Mouse (Mus musculus) erythroblast, adult 5-6 weeks (primary cell): ENCODE data around the gene Gif. TPM values are rescaled to one million over a fixed set of nuclear protein-coding genes. Genes with fewer than 3 reads are reported as not detected.

Experiments
- ATAC-seq: replicated peaks from 2 replicates; pipeline ENCODE4 v1.8.0; 2016; ENCODE audit warnings: moderate number of reproducible peaks, mild to moderate bottlenecking, moderate TSS enrichment, inconsistent platforms; ENCODE audit not compliant: poor library complexity, low FRiP score, severe bottlenecking
- total RNA-seq, 2 experiments: library from RNA; stranded (forward) in 1 of 2; stranded (reverse) in 1 of 2; fragments of 150-400 nt in 1 of 2; fragments of 200-764, 138-1000 nt in 1 of 2; gene quantifications; 2 replicates each; pipeline versions ENCODE4 v1.2.3 to v1.2.4; 2015 to 2017; ENCODE audit warnings: low replicate concordance in 2 of 2

The Gif gene
- total RNA-seq, 2 experiments from 2014 or later = not detected

- no peak for ATAC-seq
Observed at GRCm38 (mm10) chr19:11791825-11792224, 44.5 kb downstream of the Gif start.

- no peak for ATAC-seq
Observed at GRCm38 (mm10) chr19:11793741-11794359, 46.5 kb downstream of the Gif start.

DNA sequence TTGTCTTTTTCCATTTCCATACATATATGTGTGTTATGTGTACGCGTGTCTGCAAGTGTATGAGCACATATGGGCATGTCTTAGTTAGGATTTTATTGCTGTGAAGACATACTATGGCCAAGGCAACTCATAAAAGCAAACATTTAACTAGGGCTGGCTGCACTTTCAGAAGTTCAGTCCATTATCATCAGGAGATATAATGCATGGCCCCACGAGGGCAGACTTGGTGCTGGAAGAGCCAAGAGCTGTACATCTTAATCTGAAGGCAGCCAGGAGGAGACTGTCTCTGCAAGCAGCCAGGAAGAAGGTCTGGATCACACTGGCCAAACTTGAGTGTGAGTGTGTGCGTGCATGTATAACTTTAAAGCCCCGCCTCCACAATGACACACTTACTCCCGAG lies 47.1 kb downstream of the Gif start:
- no peak for ATAC-seq

- no peak for ATAC-seq
Observed at GRCm38 (mm10) chr19:11800531-11801315, 53.4 kb downstream of the Gif start.

DNA sequence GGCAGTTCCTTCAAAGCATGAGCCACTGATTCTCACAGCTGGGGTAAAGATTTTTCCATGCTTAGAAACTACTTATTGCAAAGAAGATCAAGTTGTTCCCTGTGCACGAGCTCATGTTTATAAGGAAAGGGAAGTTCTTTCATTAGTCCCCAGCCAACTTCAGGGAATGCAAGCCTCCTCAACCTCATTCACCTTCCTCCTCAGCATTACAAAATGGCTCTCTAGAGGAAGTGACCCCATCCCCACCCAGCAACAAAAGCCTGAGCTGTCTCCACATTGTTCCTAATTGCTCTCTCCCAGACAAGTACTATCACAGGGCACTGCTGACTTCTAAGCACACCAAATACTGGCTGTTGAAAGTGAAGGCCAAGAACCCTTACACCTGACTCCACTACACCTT lies 57.1 kb downstream of the Gif start:
- ATAC-seq = no peak

- ATAC-seq = no peak
Observed at GRCm38 (mm10) chr19:11807251-11807650, 59.9 kb downstream of the Gif start.

- no peak for ATAC-seq
Observed at GRCm38 (mm10) chr19:11807822-11808221, 60.5 kb downstream of the Gif start.

DNA sequence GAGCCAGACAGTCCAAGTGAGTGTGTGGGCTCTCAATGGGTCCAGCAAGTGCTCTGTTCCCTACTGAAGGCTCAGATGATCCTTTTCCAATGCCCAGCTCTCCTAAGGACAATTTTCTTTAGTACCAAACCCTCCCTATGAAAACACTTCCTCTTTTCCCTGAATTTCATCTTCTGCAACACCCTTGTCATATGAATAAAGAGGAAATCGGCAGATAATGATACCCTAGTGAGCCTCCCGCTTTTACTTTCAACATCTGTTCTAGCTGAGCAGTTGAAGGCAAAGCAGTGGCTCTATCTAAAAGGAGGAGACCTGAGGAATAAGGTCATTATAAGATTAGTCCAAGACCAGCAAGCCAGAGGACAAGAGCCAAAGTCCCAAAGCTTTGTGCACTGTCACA lies 61.1 kb downstream of the Gif start:
- ATAC-seq = no peak

DNA sequence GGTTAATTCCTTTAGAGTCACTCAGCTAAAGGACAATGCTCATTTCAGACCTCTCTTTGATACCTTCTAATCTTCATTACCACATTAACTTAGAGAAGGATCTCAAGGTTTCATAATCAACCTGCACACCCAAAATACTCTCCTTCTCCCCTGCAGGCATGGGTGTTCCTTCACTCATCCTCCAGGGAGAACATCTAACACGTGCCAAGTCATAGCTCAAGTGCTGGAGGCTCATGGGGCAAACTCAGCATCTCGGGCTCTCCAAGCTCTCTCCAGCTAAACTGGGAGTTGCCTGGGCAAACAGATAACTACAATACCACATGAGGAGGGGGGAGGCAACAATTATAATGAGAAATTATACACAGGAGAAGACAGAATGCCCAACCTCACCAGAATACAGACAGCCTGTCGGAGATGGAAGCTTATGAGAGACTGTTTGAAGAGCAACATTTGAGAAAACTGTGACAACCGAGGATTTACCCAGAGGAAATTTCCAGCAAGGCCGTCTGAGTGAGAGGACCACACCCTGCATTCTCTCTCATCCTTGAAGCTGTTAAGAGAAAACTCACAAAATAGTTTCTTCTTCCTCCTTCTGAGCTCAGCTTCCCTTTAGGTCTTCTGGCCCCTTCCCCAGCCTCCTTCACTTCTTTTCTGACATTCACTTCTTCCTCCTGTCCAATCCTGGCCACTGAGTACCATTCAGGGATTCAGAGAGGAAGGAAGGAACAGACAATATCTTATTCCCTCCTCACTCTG lies 62.8 kb downstream of the Gif start:
- no peak for ATAC-seq

GRCm38 (mm10) chr19:11810856-11811255 lies 63.5 kb downstream of the Gif start:
- ATAC-seq = no peak

GRCm38 (mm10) chr19:11811688-11812365 lies 64.5 kb downstream of the Gif start:
- ATAC-seq = no peak

Other genes starting within 250 kb of the Gif start
- gene Ms4a6b, start 231.0 kb upstream of the Gif start, total RNA-seq (2015; ENCODE audit: low replicate concordance) = 16.3 and 30.7 TPM in 2 replicates
- gene Ms4a6b, start 231.0 kb upstream of the Gif start, total RNA-seq (2017; ENCODE audit: low replicate concordance) = 6.0 and 12.7 TPM in 2 replicates
- gene Ms4a4d, start 210.8 kb upstream of the Gif start, total RNA-seq (2015; ENCODE audit: low replicate concordance) = not detected in 2 replicates
- gene Ms4a4d, start 210.8 kb upstream of the Gif start, total RNA-seq (2017; ENCODE audit: low replicate concordance) = not detected in 2 replicates
- gene Ms4a6d, start 142.7 kb upstream of the Gif start, total RNA-seq (2015; ENCODE audit: low replicate concordance) = 2.5 and 8.4 TPM in 2 replicates
- 0.60 and 2.4 TPM in 2 replicates for gene Ms4a6d, start 142.7 kb upstream of the Gif start, total RNA-seq (2017; ENCODE audit: low replicate concordance)
- 19.4 and 26.9 TPM in 2 replicates for gene Ms4a2, start 123.8 kb upstream of the Gif start, total RNA-seq (2015; ENCODE audit: low replicate concordance)
- 17.3 and 30.1 TPM in 2 replicates for gene Ms4a2, start 123.8 kb upstream of the Gif start, total RNA-seq (2017; ENCODE audit: low replicate concordance)
- 204 and 267 TPM in 2 replicates for gene Ms4a3, start 106.7 kb upstream of the Gif start, total RNA-seq (2015; ENCODE audit: low replicate concordance)
- gene Ms4a3, start 106.7 kb upstream of the Gif start, total RNA-seq (2017; ENCODE audit: low replicate concordance) = 91.2 and 97.0 TPM in 2 replicates
- gene Oosp2, start 87.0 kb upstream of the Gif start, total RNA-seq (2015; ENCODE audit: low replicate concordance) = not detected in 2 replicates
- not detected in 2 replicates for gene Oosp2, start 87.0 kb upstream of the Gif start, total RNA-seq (2017; ENCODE audit: low replicate concordance)
- gene Oosp1, start 56.4 kb upstream of the Gif start, total RNA-seq (2015; ENCODE audit: low replicate concordance) = 2.7 TPM in 1 of 2 replicates, not detected in the other
- not detected in 2 replicates for gene Oosp1, start 56.4 kb upstream of the Gif start, total RNA-seq (2017; ENCODE audit: low replicate concordance)
- not detected in 2 replicates for gene Oosp3, start 50.5 kb upstream of the Gif start, total RNA-seq (2015; ENCODE audit: low replicate concordance)
- gene Oosp3, start 50.5 kb upstream of the Gif start, total RNA-seq (2017; ENCODE audit: low replicate concordance) = not detected in 2 replicates
- 14.6 and 29.5 TPM in 2 replicates for gene Mrpl16, start 22.8 kb downstream of the Gif start, total RNA-seq (2015; ENCODE audit: low replicate concordance)
- 4.2 and 15.3 TPM in 2 replicates for gene Mrpl16, start 22.8 kb downstream of the Gif start, total RNA-seq (2017; ENCODE audit: low replicate concordance)
- 0.19 and 3.6 TPM in 2 replicates for gene Stx3, start 71.8 kb downstream of the Gif start, total RNA-seq (2015; ENCODE audit: low replicate concordance)
- 3.9 and 4.5 TPM in 2 replicates for gene Stx3, start 71.8 kb downstream of the Gif start, total RNA-seq (2017; ENCODE audit: low replicate concordance)
- gene Olfr1417, start 91.7 kb downstream of the Gif start, total RNA-seq (2015; ENCODE audit: low replicate concordance) = not detected in 2 replicates
- gene Olfr1417, start 91.7 kb downstream of the Gif start, total RNA-seq (2017; ENCODE audit: low replicate concordance) = not detected in 2 replicates
- not detected in 2 replicates for gene Olfr1418, start 113.5 kb downstream of the Gif start, total RNA-seq (2015; ENCODE audit: low replicate concordance)
- gene Olfr1418, start 113.5 kb downstream of the Gif start, total RNA-seq (2017; ENCODE audit: low replicate concordance) = not detected in 2 replicates
- gene Olfr1419, start 127.6 kb downstream of the Gif start, total RNA-seq (2015; ENCODE audit: low replicate concordance) = not detected in 2 replicates
- not detected in 2 replicates for gene Olfr1419, start 127.6 kb downstream of the Gif start, total RNA-seq (2017; ENCODE audit: low replicate concordance)
- gene Olfr1420, start 139.0 kb downstream of the Gif start, total RNA-seq (2015; ENCODE audit: low replicate concordance) = not detected in 2 replicates
- not detected in 2 replicates for gene Olfr1420, start 139.0 kb downstream of the Gif start, total RNA-seq (2017; ENCODE audit: low replicate concordance)
- 8.5 and 8.8 TPM in 2 replicates for gene Patl1, start 164.8 kb downstream of the Gif start, total RNA-seq (2015; ENCODE audit: low replicate concordance)
- gene Patl1, start 164.8 kb downstream of the Gif start, total RNA-seq (2017; ENCODE audit: low replicate concordance) = 2.4 and 3.9 TPM in 2 replicates
- gene Osbp, start 218.4 kb downstream of the Gif start, total RNA-seq (2015; ENCODE audit: low replicate concordance) = 7.1 and 10.6 TPM in 2 replicates
- 12.7 and 14.8 TPM in 2 replicates for gene Osbp, start 218.4 kb downstream of the Gif start, total RNA-seq (2017; ENCODE audit: low replicate concordance)